Mouse (Mus musculus): Measurements from ENCODE around the gene Orc1.

GRCm38 (mm10) chr4:108637721-108638120 lies 58.5 kb downstream of the Orc1 start:
- TF ChIP-seq CTCF (IDR thresholded peaks at IDR 0.05; ENCODE audit: insufficient read depth, low read depth, low read length): no peak
- TF ChIP-seq POLR2A (IDR thresholded peaks at IDR 0.05; ENCODE audit: insufficient read depth, low read depth, low read length): no peak
